Mouse (Mus musculus): ENCODE data around the gene Gm11011. TPM values are rescaled to one million over a fixed set of nuclear protein-coding genes. Genes with fewer than 3 reads are reported as not detected.

Gene Gm11011
- polyA plus RNA-seq, 1 experiment from 2014 or later: not detected

- H3K27ac ChIP-seq (replicated peaks; ENCODE audit: low read depth, low read length): no peak overlapping the region
- no peaks in the 10 kb centered on the region for H3K36me3 ChIP-seq (replicated peaks; ENCODE audit: control insufficient read depth, insufficient read depth, low read depth, low read length)
- WGBS: 54% methylated on average over 15 of the region's 15 CpGs
- H3K4me2 ChIP-seq (ENCODE audit: low read depth, low read length): peak overlapping the region; percentile 13; the same call in 1 of the 2 replicates
- no peaks in the 10 kb centered on the region for H3K9me3 ChIP-seq (replicated peaks; ENCODE audit: control insufficient read depth, low read length)
- no peaks in the 10 kb centered on the region for H3K4me1 ChIP-seq (ENCODE audit: control insufficient read depth, insufficient read depth, low read length)
- no peaks in the 10 kb centered on the region for H3K27me3 ChIP-seq (ENCODE audit: control insufficient read depth, insufficient read depth, low read length)
- H3K9ac ChIP-seq (replicated peaks; ENCODE audit: low read length): no peak overlapping the region
- DNase-seq (ENCODE audit: low spot score): no peak
- no peak for ATAC-seq (replicated peaks; ENCODE audit: insufficient number of reproducible peaks, low FRiP score, low TSS enrichment, low read depth)
- no peak overlapping the region for H3K4me3 ChIP-seq (ENCODE audit: low read depth, low read length)
Measured at GRCm38 (mm10) chr2:169621201-169621710, 33.7 kb upstream of the Gm11011 start.

GRCm38 (mm10) chr2:169615998-169616397 lies 28.5 kb upstream of the Gm11011 start:
- Histone ChIP-seq H3K36me3 (replicated peaks; ENCODE audit: control insufficient read depth, insufficient read depth, low read depth, low read length) (no peaks in the 10 kb centered on the region), H3K4me2 (ENCODE audit: low read depth, low read length) (no peak overlapping the region), H3K4me3 (ENCODE audit: low read depth, low read length) (no peak overlapping the region), H3K27ac (replicated peaks; ENCODE audit: low read depth, low read length) (no peak overlapping the region), H3K9ac (replicated peaks; ENCODE audit: low read length) (no peak overlapping the region), H3K4me1 (ENCODE audit: control insufficient read depth, insufficient read depth, low read length) (no peaks in the 10 kb centered on the region), H3K9me3 (replicated peaks; ENCODE audit: control insufficient read depth, low read length) (no peaks in the 10 kb centered on the region), H3K27me3 (ENCODE audit: control insufficient read depth, insufficient read depth, low read length) (no peaks in the 10 kb centered on the region)
- DNase-seq (ENCODE audit: low spot score) (no peak), ATAC-seq (replicated peaks; ENCODE audit: insufficient number of reproducible peaks, low FRiP score, low TSS enrichment, low read depth) (no peak)
- WGBS: 81% methylated on average over 6 of the region's 6 CpGs

- Histone ChIP-seq H3K4me1 (ENCODE audit: control insufficient read depth, insufficient read depth, low read length) (no peaks in the 10 kb centered on the region), H3K9ac (replicated peaks; ENCODE audit: low read length) (no peak overlapping the region), H3K4me2 (ENCODE audit: low read depth, low read length) (no peak overlapping the region), H3K27me3 (ENCODE audit: control insufficient read depth, insufficient read depth, low read length) (no peaks in the 10 kb centered on the region), H3K4me3 (ENCODE audit: low read depth, low read length) (no peak overlapping the region), H3K36me3 (replicated peaks; ENCODE audit: control insufficient read depth, insufficient read depth, low read depth, low read length) (no peaks in the 10 kb centered on the region), H3K9me3 (replicated peaks; ENCODE audit: control insufficient read depth, low read length) (no peaks in the 10 kb centered on the region), H3K27ac (replicated peaks; ENCODE audit: low read depth, low read length) (no peak overlapping the region)
- DNase-seq (ENCODE audit: low spot score): no peak
- ATAC-seq (replicated peaks; ENCODE audit: insufficient number of reproducible peaks, low FRiP score, low TSS enrichment, low read depth): no peak
- 66% methylated on average over 4 of the region's 4 CpGs for WGBS
Measured at GRCm38 (mm10) chr2:169614683-169615082, 27.1 kb upstream of the Gm11011 start.

GRCm38 (mm10) chr2:169611557-169611956 lies 24.0 kb upstream of the Gm11011 start:
- no peak overlapping the region for H3K9ac ChIP-seq (replicated peaks; ENCODE audit: low read length)
- no peaks in the 10 kb centered on the region for H3K36me3 ChIP-seq (replicated peaks; ENCODE audit: control insufficient read depth, insufficient read depth, low read depth, low read length)
- DNase-seq (ENCODE audit: low spot score): peak; percentile 79
- no peak overlapping the region for H3K4me3 ChIP-seq (ENCODE audit: low read depth, low read length)
- no peak overlapping the region for H3K4me2 ChIP-seq (ENCODE audit: low read depth, low read length)
- 7% methylated on average over 7 of the region's 7 CpGs for WGBS
- no peaks in the 10 kb centered on the region for H3K4me1 ChIP-seq (ENCODE audit: control insufficient read depth, insufficient read depth, low read length)
- no peaks in the 10 kb centered on the region for H3K9me3 ChIP-seq (replicated peaks; ENCODE audit: control insufficient read depth, low read length)
- H3K27me3 ChIP-seq (ENCODE audit: control insufficient read depth, insufficient read depth, low read length): no peaks in the 10 kb centered on the region
- peak; percentile 65; the same call in 1 of the 2 replicates for ATAC-seq (replicated peaks; ENCODE audit: insufficient number of reproducible peaks, low FRiP score, low TSS enrichment, low read depth)
- no peak overlapping the region for H3K27ac ChIP-seq (replicated peaks; ENCODE audit: low read depth, low read length)

- Histone ChIP-seq H3K9ac (replicated peaks; ENCODE audit: low read length) (no peak overlapping the region), H3K4me2 (ENCODE audit: low read depth, low read length) (no peak overlapping the region), H3K36me3 (replicated peaks; ENCODE audit: control insufficient read depth, insufficient read depth, low read depth, low read length) (no peaks in the 10 kb centered on the region), H3K9me3 (replicated peaks; ENCODE audit: control insufficient read depth, low read length) (no peaks in the 10 kb centered on the region), H3K4me1 (ENCODE audit: control insufficient read depth, insufficient read depth, low read length) (no peaks in the 10 kb centered on the region), H3K27me3 (ENCODE audit: control insufficient read depth, insufficient read depth, low read length) (no peaks in the 10 kb centered on the region), H3K4me3 (ENCODE audit: low read depth, low read length) (no peak overlapping the region), H3K27ac (replicated peaks; ENCODE audit: low read depth, low read length) (0 out of 2 replicates have a peak overlapping the region, but pooled peaks have one; percentile 28)
- DNase-seq (ENCODE audit: low spot score) (no peak), ATAC-seq (replicated peaks; ENCODE audit: insufficient number of reproducible peaks, low FRiP score, low TSS enrichment, low read depth) (no peak)
- 65% methylated on average over 8 of the region's 8 CpGs for WGBS
Measured at GRCm38 (mm10) chr2:169610882-169611281, 23.3 kb upstream of the Gm11011 start.

GRCm38 (mm10) chr2:169609956-169610355 lies 22.4 kb upstream of the Gm11011 start:
- Histone ChIP-seq H3K9ac (replicated peaks; ENCODE audit: low read length) (no peak overlapping the region), H3K4me1 (ENCODE audit: control insufficient read depth, insufficient read depth, low read length) (no peaks in the 10 kb centered on the region), H3K27ac (replicated peaks; ENCODE audit: low read depth, low read length) (no peak overlapping the region), H3K36me3 (replicated peaks; ENCODE audit: control insufficient read depth, insufficient read depth, low read depth, low read length) (no peaks in the 10 kb centered on the region), H3K4me2 (ENCODE audit: low read depth, low read length) (no peak overlapping the region), H3K27me3 (ENCODE audit: control insufficient read depth, insufficient read depth, low read length) (no peaks in the 10 kb centered on the region), H3K4me3 (ENCODE audit: low read depth, low read length) (no peak overlapping the region), H3K9me3 (replicated peaks; ENCODE audit: control insufficient read depth, low read length) (no peaks in the 10 kb centered on the region)
- ATAC-seq (replicated peaks; ENCODE audit: insufficient number of reproducible peaks, low FRiP score, low TSS enrichment, low read depth) (no peak), DNase-seq (ENCODE audit: low spot score) (no peak)
- WGBS: 30% methylated on average over 13 of the region's 13 CpGs

- H3K4me1 ChIP-seq (ENCODE audit: control insufficient read depth, insufficient read depth, low read length): no peaks in the 10 kb centered on the region
- ATAC-seq (replicated peaks; ENCODE audit: insufficient number of reproducible peaks, low FRiP score, low TSS enrichment, low read depth) (no peak), DNase-seq (ENCODE audit: low spot score) (no peak)
- H3K27me3 ChIP-seq (ENCODE audit: control insufficient read depth, insufficient read depth, low read length): no peaks in the 10 kb centered on the region
- no peak overlapping the region for H3K4me3 ChIP-seq (ENCODE audit: low read depth, low read length)
- H3K4me2 ChIP-seq (ENCODE audit: low read depth, low read length): no peak overlapping the region
- no peak overlapping the region for H3K9ac ChIP-seq (replicated peaks; ENCODE audit: low read length)
- H3K27ac ChIP-seq (replicated peaks; ENCODE audit: low read depth, low read length): no peak overlapping the region
- 28% methylated on average over 2 of the region's 2 CpGs for WGBS
- no peaks in the 10 kb centered on the region for H3K9me3 ChIP-seq (replicated peaks; ENCODE audit: control insufficient read depth, low read length)
- no peaks in the 10 kb centered on the region for H3K36me3 ChIP-seq (replicated peaks; ENCODE audit: control insufficient read depth, insufficient read depth, low read depth, low read length)
Measured at GRCm38 (mm10) chr2:169607787-169608186, 20.2 kb upstream of the Gm11011 start.

- H3K9me3 ChIP-seq (replicated peaks; ENCODE audit: control insufficient read depth, low read length): no peaks in the 10 kb centered on the region
- 86% methylated on average over 13 of the region's 13 CpGs for WGBS
Measured at GRCm38 (mm10) chr2:169606901-169607678, 19.5 kb upstream of the Gm11011 start.

More at GRCm38 (mm10) chr2:169606901-169607678, 19.5 kb upstream of the Gm11011 start:
- H3K4me3 ChIP-seq (ENCODE audit: low read depth, low read length): no peak overlapping the region
- ATAC-seq (replicated peaks; ENCODE audit: insufficient number of reproducible peaks, low FRiP score, low TSS enrichment, low read depth) (no peak), DNase-seq (ENCODE audit: low spot score) (no peak)
- H3K4me1 ChIP-seq (ENCODE audit: control insufficient read depth, insufficient read depth, low read length): no peaks in the 10 kb centered on the region
- H3K36me3 ChIP-seq (replicated peaks; ENCODE audit: control insufficient read depth, insufficient read depth, low read depth, low read length): no peaks in the 10 kb centered on the region
- H3K4me2 ChIP-seq (ENCODE audit: low read depth, low read length): no peak overlapping the region
- H3K27ac ChIP-seq (replicated peaks; ENCODE audit: low read depth, low read length): no peak overlapping the region
- H3K9ac ChIP-seq (replicated peaks; ENCODE audit: low read length): no peak overlapping the region
- no peaks in the 10 kb centered on the region for H3K27me3 ChIP-seq (ENCODE audit: control insufficient read depth, insufficient read depth, low read length)
